Mouse (Mus musculus): ENCODE measurements around the gene Iqcn. TPM values are rescaled to one million over a fixed set of nuclear protein-coding genes. Genes with fewer than 3 reads are reported as not detected.
A peak's percentile ranks its signal among the peaks of the same experiment; 100 is the strongest.

The Iqcn gene
- polyA plus RNA-seq, 1 experiment from 2014 or later, result 0.05 TPM

GRCm38 (mm10) chr8:70765329-70765728 is 62.1 kb downstream of the Iqcn start:
- H3K27ac ChIP-seq (replicated peaks), result no peak overlapping the region
- peaks cover 30% of the 10 kb centered on the region for H3K36me3 ChIP-seq (replicated peaks)
- peak overlapping the region; percentile 61 for H3K4me3 ChIP-seq
- H3K27me3 ChIP-seq (replicated peaks; ENCODE audit: low read depth, poor library complexity, severe bottlenecking), result peaks cover 17% of the 10 kb centered on the region
- H3K9me3 ChIP-seq, result no peaks in the 10 kb centered on the region
- no peak for DNase-seq (ENCODE audit: low spot score)
- WGBS, result 80% methylated on average over 9 of the region's 9 CpGs
- peaks cover 49% of the 10 kb centered on the region for H3K4me1 ChIP-seq

- peaks cover 44% of the 10 kb centered on the region for H3K4me1 ChIP-seq
- 2% methylated on average over 34 of the region's 34 CpGs for WGBS
These were observed 62.7 kb downstream of the Iqcn start for GRCm38 (mm10) chr8:70765838-70766570.

GRCm38 (mm10) chr8:70766571-70767440 is 63.5 kb downstream of the Iqcn start:
- H3K27ac ChIP-seq (replicated peaks), result peak overlapping the region; percentile 72
- peak; percentile 80 for DNase-seq (ENCODE audit: low spot score)
- peaks cover 44% of the 10 kb centered on the region for H3K36me3 ChIP-seq (replicated peaks)
- no peaks in the 10 kb centered on the region for H3K9me3 ChIP-seq
- H3K27me3 ChIP-seq (replicated peaks; ENCODE audit: low read depth, poor library complexity, severe bottlenecking), result peaks cover 17% of the 10 kb centered on the region
- peak overlapping the region; percentile 61 for H3K4me3 ChIP-seq
- 8% methylated on average over 21 of the region's 21 CpGs for WGBS
- H3K4me1 ChIP-seq, result peaks cover 36% of the 10 kb centered on the region

More at GRCm38 (mm10) chr8:70765838-70766570, 62.7 kb downstream of the Iqcn start:
- H3K36me3 ChIP-seq (replicated peaks), result peaks cover 36% of the 10 kb centered on the region
- peaks cover 17% of the 10 kb centered on the region for H3K27me3 ChIP-seq (replicated peaks; ENCODE audit: low read depth, poor library complexity, severe bottlenecking)
- H3K27ac ChIP-seq (replicated peaks), result peak overlapping the region; percentile 72
- no peaks in the 10 kb centered on the region for H3K9me3 ChIP-seq
- peak overlapping the region; percentile 61 for H3K4me3 ChIP-seq
- DNase-seq (ENCODE audit: low spot score), result peak; percentile 54

Other genes with a start within 250 kb of the Iqcn start
- gene Klhl26, start 226.5 kb upstream of the Iqcn start, polyA plus RNA-seq (2016; fragmentation: Nextera tagmentation; extraction: Ambion mirVana), result 22.4 and 24.1 TPM in 2 replicates
- 28.3 and 29.4 TPM in 2 replicates for gene Tmem59l, start 216.1 kb upstream of the Iqcn start, polyA plus RNA-seq (2016; fragmentation: Nextera tagmentation; extraction: Ambion mirVana)
- gene Crlf1, start 210.3 kb upstream of the Iqcn start, polyA plus RNA-seq (2016; fragmentation: Nextera tagmentation; extraction: Ambion mirVana), result 103 and 116 TPM in 2 replicates
- gene Rex1bd, start 196.7 kb upstream of the Iqcn start, polyA plus RNA-seq (2016; fragmentation: Nextera tagmentation; extraction: Ambion mirVana), result 118 and 138 TPM in 2 replicates
- gene Uba52, start 192.7 kb upstream of the Iqcn start, polyA plus RNA-seq (2016; fragmentation: Nextera tagmentation; extraction: Ambion mirVana), result 908 and 951 TPM in 2 replicates
- 278 and 285 TPM in 2 replicates for gene Fkbp8, start 175.7 kb upstream of the Iqcn start, polyA plus RNA-seq (2016; fragmentation: Nextera tagmentation; extraction: Ambion mirVana)
- 49.7 and 51.0 TPM in 2 replicates for gene Kxd1, start 175.5 kb upstream of the Iqcn start, polyA plus RNA-seq (2016; fragmentation: Nextera tagmentation; extraction: Ambion mirVana)
- gene Ell, start 164.0 kb upstream of the Iqcn start, polyA plus RNA-seq (2016; fragmentation: Nextera tagmentation; extraction: Ambion mirVana), result 20.8 and 21.1 TPM in 2 replicates
- gene Isyna1, start 109.1 kb upstream of the Iqcn start, polyA plus RNA-seq (2016; fragmentation: Nextera tagmentation; extraction: Ambion mirVana), result 184 and 187 TPM in 2 replicates
- gene Ssbp4, start 94.6 kb upstream of the Iqcn start, polyA plus RNA-seq (2016; fragmentation: Nextera tagmentation; extraction: Ambion mirVana), result 105 and 109 TPM in 2 replicates
- 0.77 and 0.79 TPM in 2 replicates for gene Lrrc25, start 87.3 kb upstream of the Iqcn start, polyA plus RNA-seq (2016; fragmentation: Nextera tagmentation; extraction: Ambion mirVana)
- 0.14 TPM in 1 of 2 replicates, not detected in the other for gene Gdf15, start 71.0 kb upstream of the Iqcn start, polyA plus RNA-seq (2016; fragmentation: Nextera tagmentation; extraction: Ambion mirVana)
- 51.8 and 52.7 TPM in 2 replicates for gene Pgpep1, start 43.1 kb upstream of the Iqcn start, polyA plus RNA-seq (2016; fragmentation: Nextera tagmentation; extraction: Ambion mirVana)
- 347 and 351 TPM in 2 replicates for gene Lsm4, start 30.2 kb upstream of the Iqcn start, polyA plus RNA-seq (2016; fragmentation: Nextera tagmentation; extraction: Ambion mirVana)
- 58.7 and 61.7 TPM in 2 replicates for gene Jund, start 4.5 kb upstream of the Iqcn start, polyA plus RNA-seq (2016; fragmentation: Nextera tagmentation; extraction: Ambion mirVana)
- gene Gm3336, start 15.1 kb downstream of the Iqcn start, polyA plus RNA-seq (2016; fragmentation: Nextera tagmentation; extraction: Ambion mirVana), result not detected in 2 replicates
- 0.20 and 0.69 TPM in 2 replicates for gene Pde4c, start 20.3 kb downstream of the Iqcn start, polyA plus RNA-seq (2016; fragmentation: Nextera tagmentation; extraction: Ambion mirVana)
- 13.6 and 16.2 TPM in 2 replicates for gene Rab3a, start 51.2 kb downstream of the Iqcn start, polyA plus RNA-seq (2016; fragmentation: Nextera tagmentation; extraction: Ambion mirVana)
- 28.2 and 34.5 TPM in 2 replicates for gene Mpv17l2, start 57.5 kb downstream of the Iqcn start, polyA plus RNA-seq (2016; fragmentation: Nextera tagmentation; extraction: Ambion mirVana)
- gene Pik3r2, start 73.3 kb downstream of the Iqcn start, polyA plus RNA-seq (2016; fragmentation: Nextera tagmentation; extraction: Ambion mirVana), result 79.2 and 79.8 TPM in 2 replicates
- 12.4 and 13.9 TPM in 2 replicates for gene Mast3, start 101.6 kb downstream of the Iqcn start, polyA plus RNA-seq (2016; fragmentation: Nextera tagmentation; extraction: Ambion mirVana)
- gene Il12rb1, start 105.0 kb downstream of the Iqcn start, polyA plus RNA-seq (2016; fragmentation: Nextera tagmentation; extraction: Ambion mirVana), result not detected in 2 replicates
- gene Arrdc2, start 136.3 kb downstream of the Iqcn start, polyA plus RNA-seq (2016; fragmentation: Nextera tagmentation; extraction: Ambion mirVana), result 5.1 and 5.8 TPM in 2 replicates
- gene Kcnn1, start 159.8 kb downstream of the Iqcn start, polyA plus RNA-seq (2016; fragmentation: Nextera tagmentation; extraction: Ambion mirVana), result 4.7 and 5.1 TPM in 2 replicates
- gene Ccdc124, start 170.5 kb downstream of the Iqcn start, polyA plus RNA-seq (2016; fragmentation: Nextera tagmentation; extraction: Ambion mirVana), result 173 and 179 TPM in 2 replicates
- gene Slc5a5, start 189.3 kb downstream of the Iqcn start, polyA plus RNA-seq (2016; fragmentation: Nextera tagmentation; extraction: Ambion mirVana), result 0.30 and 0.40 TPM in 2 replicates
- 3,888 and 3,901 TPM in 2 replicates for gene Rpl18a, start 194.0 kb downstream of the Iqcn start, polyA plus RNA-seq (2016; fragmentation: Nextera tagmentation; extraction: Ambion mirVana)
- 67.8 and 72.3 TPM in 2 replicates for gene Map1s, start 202.5 kb downstream of the Iqcn start, polyA plus RNA-seq (2016; fragmentation: Nextera tagmentation; extraction: Ambion mirVana)